Mouse (Mus musculus) adrenal gland, postnatal 36 days (tissue): ENCODE measurements around the gene Phospho1. TPM values are rescaled to one million over a fixed set of nuclear protein-coding genes. Genes with fewer than 3 reads are reported as not detected.
A peak's percentile ranks its signal among the peaks of the same experiment; 100 is the strongest.

Experiments
- DNase-seq, 2 experiments: peaks; one replicate each; pipeline ENCODE4 v3.0.0; 2021; ENCODE audit warnings: mixed read lengths in 1 of 2
- total RNA-seq, 2 experiments: library from RNA; stranded (reverse); gene quantifications; 2 replicates each; pipeline ENCODE4 v1.2.3; 2021

Gene Phospho1
- total RNA-seq, 2 experiments from 2014 or later, result 119 to 160 TPM

DNA sequence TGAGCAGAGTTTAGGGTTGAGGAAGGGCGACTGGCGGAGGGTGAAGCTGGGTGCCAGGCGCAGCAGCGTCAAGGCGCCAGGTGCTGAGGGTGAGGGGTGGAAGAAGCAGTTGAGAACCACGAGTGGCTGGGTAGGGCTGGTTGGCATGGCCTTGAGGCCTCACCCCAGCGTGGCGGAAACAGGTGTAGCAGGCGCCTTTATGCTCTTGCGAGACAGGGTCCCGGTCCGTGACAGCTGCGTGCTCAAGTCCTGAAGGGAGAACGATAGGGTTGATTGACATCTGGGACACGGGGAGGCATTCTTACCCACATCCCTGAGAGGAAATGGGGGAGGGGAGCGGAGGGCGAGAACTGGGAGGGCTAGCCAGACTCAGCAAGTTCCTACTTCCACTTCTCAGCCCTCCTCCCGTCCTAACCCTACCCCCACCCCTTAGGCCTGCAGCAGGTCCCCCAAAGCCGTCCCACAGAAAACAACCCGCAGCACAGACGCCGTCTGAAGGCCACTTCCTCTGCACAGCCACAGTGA is 9.9 kb downstream of the Phospho1 start:
- peak in 1 of 2 experiments; percentile 60 for DNase-seq

DNA sequence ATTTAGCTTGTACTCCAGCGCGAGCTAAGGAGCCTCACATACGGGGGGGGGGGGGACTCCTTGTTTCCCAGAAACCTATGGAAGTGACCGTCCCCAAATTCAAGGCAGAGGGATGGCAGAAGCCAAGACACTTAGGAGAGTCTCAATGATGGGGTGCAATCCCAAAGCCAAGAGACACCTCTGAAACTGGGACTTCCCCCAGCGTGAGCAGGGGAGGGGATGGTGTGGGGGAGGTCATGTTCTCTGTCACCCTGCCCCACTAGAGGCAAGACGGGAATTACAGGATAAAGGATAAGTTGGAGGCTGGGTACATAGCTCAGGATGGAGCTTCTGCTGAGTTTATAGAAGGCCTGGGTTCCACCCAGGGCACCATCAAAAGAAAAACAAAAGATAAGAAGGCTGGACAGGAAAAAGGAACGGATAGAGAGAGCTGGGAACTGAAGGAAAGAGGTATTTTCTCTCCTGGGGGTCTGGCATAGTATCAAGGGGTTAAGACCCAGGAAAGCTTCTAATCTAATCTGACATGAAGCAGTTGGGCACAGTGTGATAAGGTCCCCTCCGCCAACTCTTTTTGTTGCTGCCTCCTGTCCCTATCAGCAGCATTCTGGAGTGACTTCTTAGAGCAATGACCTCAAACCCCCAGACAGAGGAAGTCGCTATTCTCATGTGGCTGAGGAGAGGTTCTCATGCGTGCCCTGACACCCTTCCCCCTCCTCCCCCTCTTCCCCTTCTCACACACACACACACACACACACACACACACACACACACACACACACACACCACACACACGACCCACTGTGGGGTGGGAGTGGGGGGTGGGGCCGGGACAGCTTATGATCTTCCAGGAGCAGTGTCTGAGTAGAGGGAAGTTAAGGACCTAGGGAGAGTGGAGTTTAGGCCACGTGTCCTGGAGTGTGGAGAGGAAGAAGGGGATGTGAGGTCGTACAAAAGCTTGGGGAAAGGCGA is 10.7 kb downstream of the Phospho1 start:
- DNase-seq, result no peak

DNA sequence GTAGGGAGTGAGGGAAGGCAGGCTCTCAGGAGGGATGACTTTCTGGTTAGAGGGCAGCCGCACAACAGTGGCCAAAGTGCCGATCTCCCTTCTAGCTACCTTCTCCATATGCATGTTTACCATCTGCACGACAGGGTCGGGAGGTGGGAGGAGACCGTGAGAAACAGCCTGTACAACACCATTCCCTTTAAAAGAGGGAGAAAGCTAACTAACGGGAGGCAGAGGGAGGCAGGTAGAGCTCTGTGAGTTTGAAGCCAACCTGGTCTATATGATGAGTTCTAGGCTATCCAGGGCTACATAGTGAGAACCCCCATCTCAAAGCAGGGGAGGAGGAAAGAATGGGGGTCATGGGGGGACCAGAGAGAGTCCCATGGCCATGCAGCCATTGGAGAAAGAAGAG is 11.5 kb downstream of the Phospho1 start:
- no peak for DNase-seq

DNA sequence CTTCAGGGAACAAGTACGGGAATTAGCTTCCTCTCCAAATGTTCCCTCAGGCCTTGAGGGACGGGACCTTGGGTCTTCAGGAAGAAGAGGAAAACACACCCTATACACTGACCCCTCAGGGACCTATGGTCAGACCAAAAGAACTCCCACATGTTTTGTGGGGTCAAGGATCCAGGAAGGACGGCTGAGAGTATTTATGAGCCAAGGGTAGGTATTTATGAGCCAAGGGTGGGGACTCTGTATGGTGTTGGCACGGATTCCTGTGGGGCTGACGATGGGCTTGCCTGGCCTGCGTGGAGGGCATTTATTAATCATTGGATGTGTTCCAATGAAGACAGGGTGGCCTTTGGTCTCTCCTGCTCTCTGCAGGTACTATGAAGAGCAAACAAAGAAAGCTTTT is 12.1 kb downstream of the Phospho1 start:
- no peak for DNase-seq

DNA sequence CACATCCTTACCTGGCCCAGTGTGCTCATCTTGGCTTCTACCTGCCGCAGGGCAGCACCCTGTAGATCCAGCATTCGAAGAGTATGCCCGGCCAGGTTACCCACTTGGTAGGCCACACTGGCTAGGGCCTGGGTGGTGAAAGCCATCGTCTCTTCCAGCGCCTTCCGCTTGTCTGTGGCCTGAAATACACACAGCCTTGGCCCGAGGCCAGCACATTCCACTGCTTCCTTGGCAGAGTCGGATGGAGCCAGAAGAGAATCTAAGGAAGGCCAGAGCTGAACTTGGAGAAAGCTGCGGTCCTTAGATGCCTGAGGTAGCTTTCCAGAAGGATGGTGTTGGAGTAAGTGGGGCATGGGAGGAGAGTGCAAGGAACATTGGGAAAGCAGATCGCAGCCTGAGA is 12.8 kb downstream of the Phospho1 start, which contains the start of gene Gngt2:
Gngt2 (plus strand) TSS at position 158 of the 400 bp plus-strand sequence.
- DNase-seq, result peak; percentile 89 to 90

DNA sequence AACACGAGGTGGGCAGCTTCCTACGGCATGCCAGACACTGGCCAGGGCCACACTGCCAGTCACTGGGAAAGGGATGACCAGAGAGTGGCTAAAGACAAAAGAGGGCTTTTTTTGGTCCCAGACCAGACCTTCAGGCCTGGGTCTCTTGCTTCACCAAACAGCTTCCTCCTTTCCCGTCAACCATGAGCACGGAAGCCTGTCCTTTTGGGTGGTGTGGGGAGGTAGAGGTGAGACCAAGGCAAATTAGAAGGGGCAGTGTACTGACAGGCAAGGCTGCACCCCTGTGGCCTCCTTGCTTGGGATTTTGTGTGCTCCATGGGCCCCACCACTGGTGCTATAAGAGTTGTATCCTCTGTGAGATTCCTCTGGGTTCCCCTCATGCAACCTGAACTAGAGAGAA is 14.3 kb downstream of the Phospho1 start:
- DNase-seq, result no peak

DNA sequence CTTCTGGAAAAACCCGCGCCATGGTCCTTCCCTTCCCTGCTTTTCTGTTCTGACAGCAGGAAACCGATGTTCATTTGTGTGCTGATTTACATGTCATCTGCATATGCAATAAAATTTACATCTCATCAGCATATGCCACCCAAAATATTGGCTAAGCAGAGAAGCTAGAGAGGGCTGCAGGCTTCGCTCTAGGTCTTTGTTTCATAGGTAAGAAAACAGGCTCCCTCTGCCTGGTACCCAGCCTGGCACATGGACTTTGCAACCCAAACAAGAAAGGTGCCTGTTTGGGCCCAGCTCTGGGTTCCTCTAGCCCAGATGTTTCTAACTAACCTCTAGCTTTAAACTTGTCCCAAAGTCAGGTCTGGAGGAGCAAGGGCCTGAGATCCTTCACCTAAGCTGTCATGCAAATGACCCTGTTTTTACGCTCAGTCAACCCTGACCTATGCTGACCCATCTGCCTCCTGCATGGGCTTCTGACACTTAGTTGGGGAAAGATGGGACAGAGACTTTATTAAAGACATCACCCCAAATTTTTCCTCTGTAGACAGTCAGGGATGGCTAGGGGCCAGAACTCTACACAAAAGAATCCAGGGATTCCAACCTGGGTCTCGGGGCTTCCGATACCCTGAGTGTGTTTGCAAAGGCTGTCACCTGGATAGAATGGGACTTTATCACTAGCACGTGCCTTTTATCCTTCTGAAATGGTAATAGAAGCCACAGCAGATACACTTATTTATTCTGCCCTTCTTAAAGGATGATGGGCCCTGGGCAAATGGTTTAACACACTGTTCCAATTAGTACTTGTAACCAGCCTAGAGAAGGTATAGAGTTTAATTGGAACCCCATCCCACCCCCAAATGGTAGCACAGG is 14.9 kb downstream of the Phospho1 start:
- DNase-seq, result no peak

DNA sequence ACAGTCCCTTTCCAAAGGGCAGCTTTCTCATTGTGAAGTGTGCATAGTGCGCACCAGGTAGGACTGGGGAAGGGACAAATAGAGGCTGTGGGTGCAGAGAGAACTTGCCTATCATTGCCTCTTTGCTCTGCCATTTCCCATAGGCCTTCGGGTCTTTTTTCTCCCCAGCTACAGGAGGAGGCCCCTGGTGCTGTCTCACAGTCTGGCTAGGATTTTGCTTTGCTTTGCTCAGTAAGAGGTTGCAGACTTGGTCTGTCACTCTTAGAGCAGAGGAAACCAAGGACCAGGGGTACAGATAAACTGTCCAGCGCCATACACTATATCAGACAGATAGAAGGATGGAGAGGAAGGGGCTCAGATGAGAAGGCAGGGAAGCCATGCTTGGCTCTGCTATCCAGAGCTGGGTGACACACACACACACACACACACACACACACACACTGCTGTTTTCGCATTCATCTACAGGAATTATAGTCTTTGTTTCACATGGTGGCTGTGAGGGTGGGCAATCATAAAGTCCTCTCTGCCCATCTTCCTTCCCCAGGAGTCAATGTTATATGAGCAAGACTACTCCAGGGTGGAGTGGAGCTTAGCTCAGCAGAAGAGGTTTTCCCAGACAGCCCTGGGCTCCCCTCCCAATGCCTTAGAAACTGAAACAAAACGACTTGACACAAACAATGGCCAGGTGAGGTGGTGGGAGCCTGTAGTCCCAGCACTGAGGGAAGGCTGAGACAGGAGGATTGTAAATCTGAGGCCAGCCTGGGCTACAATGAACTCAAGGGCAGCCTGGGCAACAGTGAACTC is 16.6 kb downstream of the Phospho1 start:
- DNase-seq, result no peak

DNA sequence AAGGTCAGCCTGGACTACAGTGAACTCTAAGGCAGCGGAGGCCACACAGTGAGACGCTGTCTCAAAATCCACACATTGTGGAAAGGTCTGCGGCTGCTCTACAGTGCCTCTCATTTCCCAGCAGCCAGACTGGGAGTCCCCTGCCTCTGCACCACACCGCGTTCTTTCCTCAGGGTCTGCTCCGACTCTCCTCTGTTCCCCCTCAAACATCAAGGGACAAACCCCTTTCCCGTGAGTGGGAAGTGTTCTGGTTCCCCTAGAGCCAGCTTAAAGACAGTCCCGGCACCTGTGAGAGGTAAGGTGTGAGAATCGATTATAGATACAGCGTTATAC is 17.2 kb downstream of the Phospho1 start:
- DNase-seq, result no peak

DNA sequence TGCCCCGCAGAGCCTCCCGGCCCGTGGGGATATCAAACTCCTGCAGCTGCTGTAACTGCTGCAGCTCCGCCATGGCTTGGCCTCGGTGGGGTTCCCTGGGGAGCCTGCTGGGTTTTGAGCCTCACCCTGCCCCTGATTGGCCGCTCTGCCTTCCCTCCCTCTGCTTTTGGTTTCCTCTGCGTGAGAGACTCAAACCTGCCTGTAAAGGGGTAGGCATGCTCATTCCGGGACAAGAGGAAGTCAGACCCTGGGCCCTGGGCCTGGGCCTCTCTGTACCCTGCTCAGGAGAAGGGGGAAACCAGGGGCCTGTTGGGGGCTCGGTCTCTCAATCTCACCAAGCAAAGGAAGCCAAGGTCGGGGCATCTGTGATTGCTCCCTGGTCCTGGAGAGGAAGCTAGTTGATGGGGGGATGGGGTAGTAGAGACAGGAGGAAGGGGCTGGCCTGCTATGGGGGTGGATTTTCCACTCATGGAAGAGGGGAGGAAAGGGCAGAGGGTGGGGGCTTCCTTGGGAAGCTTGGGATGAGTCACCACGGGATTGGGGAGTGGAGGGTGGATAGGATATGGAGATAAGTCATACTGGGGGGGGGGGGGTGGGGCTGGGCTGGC is 17.9 kb downstream of the Phospho1 start, which contains the start of gene Abi3:
Abi3 (minus strand) TSS at position 403 of the 608 bp plus-strand sequence.
- peak in 1 of 2 experiments; percentile 65 for DNase-seq

DNA sequence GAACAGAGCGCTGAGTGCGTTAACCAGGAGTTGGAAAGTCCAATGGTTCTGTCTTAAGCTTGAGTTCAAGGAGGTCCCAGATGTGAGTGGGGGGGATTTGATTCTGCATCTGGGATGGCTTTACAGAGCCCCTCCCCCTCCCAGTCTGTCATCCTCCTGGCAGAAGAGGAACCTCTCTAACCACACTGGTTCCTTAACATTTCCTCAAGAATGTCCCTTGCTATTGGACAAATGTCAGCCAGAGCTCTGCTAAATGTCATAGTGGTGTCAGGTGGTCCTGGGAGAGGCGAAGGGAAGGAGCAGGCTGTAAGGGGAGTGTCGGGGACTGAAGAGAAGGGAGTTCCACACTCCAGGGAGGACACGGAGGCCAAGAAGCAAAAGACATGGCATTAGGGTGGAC is 18.7 kb downstream of the Phospho1 start:
- peak in 1 of 2 experiments; percentile 42 for DNase-seq

DNA sequence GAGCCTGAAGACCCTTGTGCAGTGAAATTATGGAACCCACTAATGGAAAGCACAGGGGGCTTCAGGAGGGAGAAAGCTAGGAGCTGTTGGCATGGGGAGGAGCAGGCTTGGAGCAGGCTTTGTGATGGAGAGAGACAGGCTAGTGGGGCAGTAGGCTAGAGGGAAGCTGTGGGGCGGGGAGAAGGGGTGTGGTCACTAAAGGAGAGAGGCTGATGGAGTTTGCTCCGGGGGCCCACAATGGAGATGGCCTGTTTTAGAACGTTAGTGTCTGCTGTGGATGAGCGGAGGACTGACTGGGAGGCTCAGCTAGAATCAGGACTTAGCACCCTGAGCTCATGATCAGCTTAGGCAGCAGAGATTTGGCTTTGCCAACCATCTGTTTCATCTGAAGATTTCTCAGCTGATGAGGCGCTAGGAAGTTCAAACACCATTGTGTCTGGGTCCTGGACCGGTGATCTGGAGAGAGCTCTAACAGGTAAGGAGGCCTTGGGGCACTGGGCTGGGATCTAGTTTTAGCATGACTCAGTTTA is 19.2 kb downstream of the Phospho1 start:
- DNase-seq, result peak in 1 of 2 experiments; percentile 35

DNA sequence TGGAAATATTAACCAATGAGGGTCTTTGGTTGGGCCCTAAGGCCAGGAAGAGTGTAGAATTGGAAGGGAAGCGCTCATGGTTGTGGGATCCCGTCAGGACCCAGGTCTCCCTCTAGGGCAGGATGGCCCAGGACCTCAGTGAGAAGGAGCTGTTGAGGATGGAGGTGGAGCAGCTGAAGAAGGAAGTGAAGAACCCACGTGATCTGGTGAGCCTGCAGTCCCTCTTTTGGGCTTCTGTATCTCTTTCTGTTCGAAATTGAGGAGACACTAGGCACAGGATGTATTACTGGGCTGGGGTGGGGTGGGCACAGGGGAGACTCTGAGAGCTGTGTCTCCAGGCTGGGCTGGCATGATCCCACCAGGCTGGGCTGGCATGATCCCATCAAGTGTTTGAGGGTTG is 20.6 kb downstream of the Phospho1 start:
- DNase-seq, result no peak

DNA sequence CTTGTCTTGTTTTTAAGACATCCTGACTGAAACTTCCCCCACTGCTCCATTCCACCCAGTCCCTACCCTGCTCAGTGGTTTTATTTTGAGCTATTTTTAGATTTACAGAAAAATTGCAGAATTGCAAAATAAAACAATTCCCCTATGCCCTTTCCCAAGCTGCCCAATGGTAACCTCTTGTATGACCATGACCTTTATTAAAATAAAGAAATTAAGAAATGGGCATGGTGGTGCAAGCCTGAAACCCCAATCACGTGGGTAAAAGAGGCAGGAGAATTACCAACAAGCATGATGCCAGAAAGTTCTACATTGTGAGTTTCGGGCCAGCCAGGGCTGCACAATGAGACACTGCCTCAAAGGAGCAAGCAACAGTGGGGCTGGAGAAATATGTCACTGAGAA is 26.6 kb downstream of the Phospho1 start:
- no peak for DNase-seq

DNA sequence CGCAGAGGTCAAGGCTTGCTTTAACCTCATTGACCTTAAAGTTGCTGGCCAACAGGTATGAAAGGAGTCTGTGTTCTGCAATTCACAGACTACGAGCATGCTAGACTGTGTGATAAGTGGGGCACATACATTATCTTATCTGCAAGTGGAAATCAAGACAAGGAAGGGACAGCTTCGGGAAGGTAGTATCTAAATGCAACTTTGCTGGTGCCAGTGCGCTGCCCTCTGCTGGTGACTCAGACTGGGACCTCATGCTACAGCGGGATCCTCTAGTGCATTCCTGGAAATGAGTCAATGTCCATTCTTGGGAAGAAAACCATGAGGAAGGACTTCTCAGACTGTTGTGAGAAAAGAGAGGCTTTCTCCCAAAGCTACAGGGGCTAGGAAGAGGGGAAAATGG is 29.4 kb downstream of the Phospho1 start:
- DNase-seq, result peak; percentile 80 to 89

DNA sequence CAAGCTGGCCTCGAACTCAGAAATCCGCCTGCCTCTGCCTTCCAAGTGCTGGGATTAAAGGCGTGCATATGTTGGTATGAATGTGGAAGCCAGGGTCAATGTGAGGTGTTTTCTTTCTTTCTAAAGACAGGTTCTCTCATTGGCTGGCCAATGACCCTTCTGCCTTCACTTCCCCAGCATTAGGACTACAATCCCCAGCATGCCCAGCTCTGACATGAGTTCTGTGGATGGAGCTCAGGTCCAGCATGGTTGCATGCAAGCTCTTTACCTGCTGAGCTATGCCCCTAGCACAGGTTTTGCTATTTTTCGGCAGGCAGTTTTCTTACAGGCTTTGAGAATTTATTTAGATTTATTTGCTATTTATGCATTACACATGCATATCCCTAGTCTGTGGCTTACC is 33.0 kb downstream of the Phospho1 start:
- DNase-seq, result no peak

DNA sequence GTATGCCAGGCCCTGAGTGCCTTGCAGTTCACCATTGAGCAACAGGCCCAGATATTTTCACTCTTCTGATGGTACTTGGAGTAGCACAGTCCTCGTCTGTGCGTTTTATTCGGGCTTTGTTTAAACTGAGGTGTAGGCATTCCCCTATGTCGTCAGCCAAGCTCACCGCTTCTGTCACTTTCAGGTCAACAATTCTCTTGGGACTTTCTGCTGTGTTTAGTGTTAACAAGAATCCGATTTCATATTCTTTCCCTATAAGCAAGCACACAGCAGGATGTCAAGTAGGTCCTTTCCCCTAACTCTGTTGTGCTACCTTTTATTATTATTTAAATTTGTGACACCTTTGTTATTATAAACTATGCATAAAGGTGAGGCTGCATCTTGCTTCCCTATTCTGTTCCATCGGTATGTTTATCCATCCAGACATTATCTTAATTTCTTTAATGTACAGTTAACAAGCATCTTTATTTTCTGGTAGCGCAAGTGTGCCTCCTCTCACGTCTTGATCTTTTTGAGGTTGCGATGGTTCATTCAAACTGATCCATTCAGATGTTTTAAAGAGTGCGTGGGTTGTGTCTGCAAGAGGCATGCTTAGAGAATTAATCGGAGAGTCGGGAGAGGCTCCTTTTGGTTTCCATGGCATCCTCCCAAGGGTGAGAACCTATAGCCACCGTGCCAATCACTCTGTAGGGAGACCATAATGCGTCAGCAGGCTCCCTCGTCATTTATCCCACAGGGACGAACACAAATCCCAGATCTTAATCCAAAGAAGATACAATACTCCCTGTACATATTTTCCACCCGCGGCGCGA is 33.6 kb downstream of the Phospho1 start:
- no peak for DNase-seq

DNA sequence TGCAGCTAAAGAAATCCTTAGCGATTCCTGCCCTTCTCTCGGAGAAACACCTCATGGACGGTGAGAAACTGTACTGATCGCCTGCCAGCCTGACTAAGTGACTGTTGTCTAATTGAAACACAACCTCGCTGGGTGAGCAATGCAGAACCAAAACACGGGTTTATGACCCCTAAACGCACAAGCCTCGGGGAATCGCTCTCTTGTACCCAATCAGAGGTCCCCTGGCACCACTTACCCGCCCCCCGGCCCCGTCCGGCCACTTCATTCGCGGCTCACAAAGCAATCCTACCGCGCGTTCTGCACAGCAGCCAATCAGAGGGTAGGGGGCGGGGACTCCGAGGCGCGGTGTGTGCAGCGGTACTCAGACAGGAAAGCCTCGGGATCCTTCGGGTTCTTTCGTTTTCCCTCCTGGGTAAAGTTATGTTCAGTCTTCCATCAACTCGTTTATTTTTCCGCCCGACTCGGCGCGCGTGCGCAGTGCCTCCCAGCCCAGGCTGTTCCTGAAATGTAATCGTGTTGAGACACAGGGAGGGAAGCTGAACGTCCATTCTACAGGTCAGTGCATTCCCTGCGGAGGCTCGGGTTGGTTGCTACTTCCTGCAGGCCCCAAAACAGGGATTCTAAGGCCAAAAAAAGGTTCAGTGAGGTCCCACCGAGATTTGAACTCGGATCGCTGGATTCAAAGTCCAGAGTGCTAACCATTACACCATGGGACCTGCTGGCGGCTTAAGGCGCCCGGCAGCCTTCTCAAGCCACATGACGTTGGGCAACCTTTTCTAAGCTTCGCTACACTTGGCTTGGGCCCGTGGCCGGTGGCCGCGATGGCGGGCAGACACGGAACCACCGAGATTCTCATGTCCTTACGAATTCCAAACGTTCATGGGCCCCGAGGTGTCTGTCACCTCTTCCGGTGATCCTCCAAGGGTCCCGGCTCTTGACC is 34.5 kb downstream of the Phospho1 start:
- DNase-seq, result peak; percentile 96 to 99

DNA sequence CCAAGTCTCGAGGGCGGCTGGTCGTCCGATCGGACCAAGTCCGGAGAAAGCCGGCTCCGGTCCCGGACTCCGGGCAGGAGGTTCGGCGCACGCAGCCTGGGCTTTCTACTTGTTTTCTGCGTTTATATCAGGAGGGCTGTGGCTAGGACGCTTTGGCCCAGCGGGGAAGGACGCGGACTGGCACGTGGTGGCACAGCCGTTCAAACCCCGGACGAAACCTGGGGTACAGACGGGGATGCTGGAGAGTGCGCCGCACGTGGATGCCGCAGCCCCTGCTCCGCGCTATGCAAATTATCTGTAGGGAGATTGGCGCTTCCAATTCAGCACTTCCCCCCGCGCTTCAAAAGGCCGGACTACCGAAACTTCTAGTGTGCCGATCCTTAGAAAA is 35.2 kb downstream of the Phospho1 start:
- DNase-seq, result peak; percentile 78
